Mouse (Mus musculus) testis, adult 2 months (tissue): Measurements from ENCODE around the gene Hdac9.

Experiments used
- CTCF ChIP-seq: fragments of 200-500 bp; IDR thresholded peaks from 2 replicates; pipeline ENCODE4 v1.5.1; 2012; ENCODE audit warnings: low read depth, mild to moderate bottlenecking, inconsistent platforms, low read length, moderate library complexity; ENCODE audit not compliant: control insufficient read depth, insufficient read depth, insufficient replicate concordance
- POLR2A ChIP-seq: fragments of 200-500 bp; IDR thresholded peaks from 2 replicates; pipeline ENCODE4 v1.6.1; 2012; ENCODE audit warnings: low read depth, mild to moderate bottlenecking, inconsistent platforms, low read length, moderate library complexity; ENCODE audit not compliant: control insufficient read depth

- no peak for TF ChIP-seq CTCF
- TF ChIP-seq POLR2A = no peak
These were observed 357.9 kb downstream of the Hdac9 start for GRCm38 (mm10) chr12:34559001-34559400.
